Mouse (Mus musculus) stomach, postnatal 0 days (tissue): ENCODE data around the gene Ttc19.

Experiments used
- CTCF ChIP-seq: IDR thresholded peaks from 2 replicates; pipeline ENCODE4 v1.5.1; 2016; ENCODE audit warnings: antibody characterized with exemption, low read depth, mild to moderate bottlenecking, moderate library complexity
- EP300 ChIP-seq: optimal IDR thresholded peaks from 2 replicates; pipeline ENCODE3; 2016; ENCODE audit warnings: antibody characterized with exemption

- TF ChIP-seq CTCF (no peak), EP300 (no peak)
Measured at GRCm38 (mm10) chr11:62240631-62241261, 40.5 kb upstream of the Ttc19 start.
